In genomic region chr19:53185486-53186134, GRCm38 (mm10) we compare ENCODE assay signal across 9 mouse cellular contexts. TPM values are rescaled to one million over a fixed set of nuclear protein-coding genes. Genes with fewer than 3 reads are reported as not detected.
DNase-seq lines count a peak whose midpoint lies in the region; ATAC-seq and TF ChIP-seq lines count a peak whose summit lies in the region.
"Had no signal": no experiment of that assay in that cellular context is flagged by ENCODE, and none has a peak within 500 bp of the region (broad histone marks: within the 10 kb centered on the region; RNA-seq: fewer than 3 reads in every experiment).

No protein-coding gene starts in this region.

- H3K4me1 ChIP-seq in heart, postnatal 0 days (ENCODE audit: control insufficient read depth, insufficient read depth) = peaks cover 77% of the 10 kb centered on the region
- H3K4me1 ChIP-seq in megakaryocyte, embryonic 14.5 days = peaks cover 94% of the 10 kb centered on the region
- H3K4me1 ChIP-seq in limb, embryonic 10.5 days = peaks cover 36% of the 10 kb centered on the region
- peaks cover 14% of the 10 kb centered on the region for H3K4me1 ChIP-seq in forebrain, embryonic 15.5 days

- H3K9me3 ChIP-seq in heart, postnatal 0 days (replicated peaks; ENCODE audit: control insufficient read depth, low read length) = no peaks in the 10 kb centered on the region
- H3K9me3 ChIP-seq in megakaryocyte, embryonic 14.5 days = no peaks in the 10 kb centered on the region
- H3K9me3 ChIP-seq in limb, embryonic 10.5 days (replicated peaks) = no peaks in the 10 kb centered on the region
- no peaks in the 10 kb centered on the region for H3K9me3 ChIP-seq in forebrain, embryonic 15.5 days
- H3K9me3 ChIP-seq: neural tube, embryonic 12.5 days had no signal

- DNase-seq in urinary bladder, adult 18-20 months (ENCODE audit: low spot score in 2 of 2) = peak; percentile 52 to 77
- DNase-seq in urinary bladder, adult 2 months (ENCODE audit: low spot score) = no peak
- no peak for DNase-seq in heart, postnatal 0 days (ENCODE audit: low spot score)
- peak; percentile 62 for DNase-seq in yolk sac, embryonic 10.5 days (ENCODE audit: low spot score)
- no peak for DNase-seq in layer of hippocampus, adult 9-11 months
- no peak for DNase-seq in limb, embryonic 10.5 days (ENCODE audit: low spot score)

- no peak overlapping the region for H3K9ac ChIP-seq in heart, postnatal 0 days (replicated peaks; ENCODE audit: low read depth, low read length)
- no peak overlapping the region for H3K9ac ChIP-seq in forebrain, embryonic 15.5 days (replicated peaks)
- H3K9ac ChIP-seq: neural tube, embryonic 12.5 days had no signal

- ATAC-seq in heart, postnatal 0 days (ENCODE audit: insufficient read depth, low read depth) = no peak
- ATAC-seq in forebrain, embryonic 15.5 days (replicated peaks) = no peak

- peak overlapping the region; percentile 21; the same call in 1 of the 2 replicates for H3K4me2 ChIP-seq in heart, postnatal 0 days (ENCODE audit: low read depth, low read length)
- no peak overlapping the region for H3K4me2 ChIP-seq in forebrain, embryonic 15.5 days (replicated peaks)
- H3K4me2 ChIP-seq: neural tube, embryonic 12.5 days had no signal

- no peak for TF ChIP-seq CTCF in heart, postnatal 0 days (IDR thresholded peaks at IDR 0.05; ENCODE audit: low read depth)

- no peak for TF ChIP-seq EP300 in heart, postnatal 0 days (IDR thresholded peaks at IDR 0.05; ENCODE audit: low read depth)

- WGBS in heart, postnatal 0 days = 34% methylated on average over 8 of the region's 8 CpGs
- WGBS in limb, embryonic 10.5 days = 63% methylated on average over 8 of the region's 8 CpGs
- WGBS in forebrain, embryonic 15.5 days = 70% methylated on average over 8 of the region's 8 CpGs

- H3K27ac ChIP-seq in heart, postnatal 0 days (ENCODE audit: low read depth) = peak overlapping the region; percentile 77
- H3K27ac ChIP-seq in limb, embryonic 10.5 days = no peak overlapping the region
- H3K27ac ChIP-seq in forebrain, embryonic 15.5 days (replicated peaks) = no peak overlapping the region
- H3K27ac ChIP-seq: neural tube, embryonic 12.5 days had no signal

- H3K27me3 ChIP-seq in heart, postnatal 0 days (ENCODE audit: control insufficient read depth, insufficient read depth, low read length) = no peaks in the 10 kb centered on the region
- H3K27me3 ChIP-seq in megakaryocyte, embryonic 14.5 days (replicated peaks) = no peaks in the 10 kb centered on the region
- no peaks in the 10 kb centered on the region for H3K27me3 ChIP-seq in limb, embryonic 10.5 days (ENCODE audit: low read depth, poor library complexity, severe bottlenecking)
- no peaks in the 10 kb centered on the region for H3K27me3 ChIP-seq in forebrain, embryonic 15.5 days
- H3K27me3 ChIP-seq: neural tube, embryonic 12.5 days had no signal

- H3K36me3 ChIP-seq in heart, postnatal 0 days (replicated peaks; ENCODE audit: control insufficient read depth, insufficient read depth, low read length) = no peaks in the 10 kb centered on the region
- H3K36me3 ChIP-seq in megakaryocyte, embryonic 14.5 days (replicated peaks; ENCODE audit: low read length) = peaks cover 7% of the 10 kb centered on the region
- 0 out of 2 replicates have a peak, but pooled peaks cover 2% of the 10 kb centered on the region for H3K36me3 ChIP-seq in limb, embryonic 10.5 days
- no peaks in the 10 kb centered on the region for H3K36me3 ChIP-seq in forebrain, embryonic 15.5 days
- H3K36me3 ChIP-seq: neural tube, embryonic 12.5 days had no signal

- H3K4me3 ChIP-seq in heart, postnatal 0 days (ENCODE audit: low read depth, low read length) = no peak overlapping the region
- peak overlapping the region; percentile 88 for H3K4me3 ChIP-seq in megakaryocyte, embryonic 14.5 days (replicated peaks)
- H3K4me3 ChIP-seq in limb, embryonic 10.5 days = no peak overlapping the region
- H3K4me3 ChIP-seq in forebrain, embryonic 15.5 days = no peak overlapping the region
- H3K4me3 ChIP-seq: neural tube, embryonic 12.5 days had no signal

RNA-seq across cellular contexts. Expression of gene Add3, which starts 45.4 kb away (rescaled TPM):
- 95.8 and 110 TPM in 2 replicates for polyA plus RNA-seq in urinary bladder, adult 2 months (2012; rRNA removed)
- 62.1 and 78.8 TPM in 2 replicates for total RNA-seq in heart, postnatal 0 days (2014; rRNA removed; ENCODE audit: low replicate concordance)
- 81.2 and 82.9 TPM in 2 replicates for polyA plus RNA-seq in heart, postnatal 0 days (2015; fragmentation: Nextera tagmentation; extraction: Ambion mirVana)
- polyA plus RNA-seq in megakaryocyte, embryonic 14.5 days (2012; ENCODE audit: insufficient read depth, low replicate concordance) = 1.3 and 6.1 TPM in 2 replicates
- polyA plus RNA-seq in limb, embryonic 10.5 days (2016; fragmentation: Nextera tagmentation; extraction: Ambion mirVana) = 46.4 and 63.7 TPM in 2 replicates
- polyA plus RNA-seq in forebrain, embryonic 15.5 days (2015; fragmentation: Nextera tagmentation; extraction: Ambion mirVana) = 29.9 and 31.5 TPM in 2 replicates

Comparison
In these comparisons a context has a peak if more than half of its experiments do, and no peak if none do; other contexts are left out.
1. DNase-seq: peak in urinary bladder, adult 18-20 months (2 of 2) and yolk sac, embryonic 10.5 days (single experiment); none in urinary bladder, adult 2 months (single experiment), heart, postnatal 0 days (single experiment), layer of hippocampus, adult 9-11 months (single experiment) and limb, embryonic 10.5 days (single experiment).